Mouse (Mus musculus): ENCODE data around the gene Metrn.

The Metrn gene

GRCm38 (mm10) chr17:25806507-25806906 is 9.6 kb upstream of the Metrn start:
- no peak for DNase-seq

- no peak for DNase-seq
These were observed 6.0 kb upstream of the Metrn start for GRCm38 (mm10) chr17:25802825-25803517.

- peak; percentile 70 for DNase-seq
These were observed 4.1 kb upstream of the Metrn start for GRCm38 (mm10) chr17:25801029-25801428.

GRCm38 (mm10) chr17:25796211-25796771 is 645 bp downstream of the Metrn start:
- DNase-seq, result no peak

- no peak for DNase-seq
These were observed 1.3 kb downstream of the Metrn start, which contains the start of gene AC134908.4 for GRCm38 (mm10) chr17:25795609-25796092. Gene AC134908.4, minus strand, starts transcription at chr17:25795659.

GRCm38 (mm10) chr17:25794998-25795397 is 1.9 kb downstream of the Metrn start:
- no peak for DNase-seq

- no peak for DNase-seq
These were observed 2.7 kb downstream of the Metrn start for GRCm38 (mm10) chr17:25794197-25794596.

- DNase-seq, result peak; percentile 58
These were observed 4.3 kb downstream of the Metrn start, which contains the start of gene Fam173a for GRCm38 (mm10) chr17:25792615-25793014. Gene Fam173a, minus strand, starts transcription at chr17:25792901.

GRCm38 (mm10) chr17:25791843-25792527 is 5.0 kb downstream of the Metrn start:
- peak; percentile 90 for DNase-seq

- DNase-seq, result no peak
These were observed 5.6 kb downstream of the Metrn start for GRCm38 (mm10) chr17:25791320-25791842.

GRCm38 (mm10) chr17:25786781-25787504 is 10.0 kb downstream of the Metrn start:
- peak; percentile 15 for DNase-seq

GRCm38 (mm10) chr17:25786280-25786679 is 10.7 kb downstream of the Metrn start, which contains the start of gene Ccdc78:
Gene Ccdc78, plus strand, starts transcription at chr17:25786580.
- peak; percentile 20 for DNase-seq

GRCm38 (mm10) chr17:25785281-25785745 is 11.6 kb downstream of the Metrn start, which contains the start of gene Haghl:
Gene Haghl, minus strand, starts transcription at chr17:25785673.
- DNase-seq, result peak; percentile 99

GRCm38 (mm10) chr17:25783861-25784574 is 12.9 kb downstream of the Metrn start:
- peak; percentile 37 for DNase-seq

- DNase-seq, result peak; percentile 53
These were observed 13.8 kb downstream of the Metrn start for GRCm38 (mm10) chr17:25783086-25783485.

- no peak for DNase-seq
These were observed 15.6 kb downstream of the Metrn start for GRCm38 (mm10) chr17:25781339-25781738.

GRCm38 (mm10) chr17:25777948-25778347 is 19.0 kb downstream of the Metrn start:
- no peak for DNase-seq

- peak; percentile 14 for DNase-seq
These were observed 21.4 kb downstream of the Metrn start for GRCm38 (mm10) chr17:25775318-25776062.

- DNase-seq, result peak; percentile 99
These were observed 23.3 kb downstream of the Metrn start, which contains the start of gene Narfl for GRCm38 (mm10) chr17:25773549-25774120. Gene Narfl, plus strand, starts transcription at chr17:25773776.

- no peak for DNase-seq
These were observed 27.6 kb downstream of the Metrn start for GRCm38 (mm10) chr17:25769331-25769730.
